Mouse (Mus musculus) neural tube, embryonic 15.5 days (tissue): Measurements from ENCODE around the gene Prdm8. TPM values are rescaled to one million over a fixed set of nuclear protein-coding genes. Genes with fewer than 3 reads are reported as not detected.

Experiments
- ATAC-seq: fragments of 200-750 bp; cut with Nextera tagmentation; 2 replicates; pipeline ENCODE4 v1.8.0; 2017; ENCODE audit warnings: mild to moderate bottlenecking, moderate TSS enrichment, moderate library complexity; ENCODE audit not compliant: low FRiP score
- H3K27ac ChIP-seq: fragments of 300-500 bp; sonication (generic); replicated peaks from 2 replicates; pipeline ENCODE4 v1.5.1; 2015; ENCODE audit warnings: mild to moderate bottlenecking, inconsistent platforms
- H3K27me3 ChIP-seq: fragments of 300-500 bp; sonication (generic); replicated peaks from 2 replicates; pipeline ENCODE4 v1.6.1; 2015; ENCODE audit warnings: inconsistent platforms
- H3K36me3 ChIP-seq: fragments of 300-500 bp; sonication (generic); 2 replicates; pipeline ENCODE4 v1.6.1; 2015; ENCODE audit warnings: inconsistent platforms
- H3K4me1 ChIP-seq: fragments of 300-500 bp; sonication (generic); 2 replicates; pipeline ENCODE4 v1.6.1; 2015; ENCODE audit warnings: inconsistent platforms
- H3K4me2 ChIP-seq: fragments of 300-500 bp; sonication (generic); 2 replicates; pipeline ENCODE4 v1.6.1; 2015; ENCODE audit warnings: inconsistent platforms, mild to moderate bottlenecking, moderate library complexity
- H3K4me3 ChIP-seq: fragments of 300-500 bp; sonication (generic); replicated peaks from 2 replicates; pipeline ENCODE4 v1.5.1; 2015; ENCODE audit warnings: mild to moderate bottlenecking, inconsistent platforms
- H3K9ac ChIP-seq: fragments of 300-500 bp; sonication (generic); replicated peaks from 2 replicates; pipeline ENCODE4 v1.6.1; 2015; ENCODE audit warnings: mild to moderate bottlenecking, inconsistent platforms
- H3K9me3 ChIP-seq: fragments of 300-500 bp; sonication (generic); replicated peaks from 2 replicates; pipeline ENCODE4 v1.6.1; 2016; ENCODE audit warnings: inconsistent platforms
- WGBS: fragments of 180-500 bp; shearing (Covaris S2); methylation state at CpG from one replicate; pipeline ENCODE4 v1.1.7; 2015; ENCODE audit warnings: mixed read lengths; 5-methylcytosine and 5-hydroxymethylcytosine counted together
- polyA plus RNA-seq: library from polyadenylated mRNA; unstranded; fragments of >200 nt; fragmentation: Nextera tagmentation; extraction: Ambion mirVana; gene quantifications from 2 replicates; pipeline ENCODE4 v1.2.1, GENCODE M21; 2015

Prdm8 gene
- polyA plus RNA-seq, 1 experiment from 2014 or later: 3.9 TPM

DNA sequence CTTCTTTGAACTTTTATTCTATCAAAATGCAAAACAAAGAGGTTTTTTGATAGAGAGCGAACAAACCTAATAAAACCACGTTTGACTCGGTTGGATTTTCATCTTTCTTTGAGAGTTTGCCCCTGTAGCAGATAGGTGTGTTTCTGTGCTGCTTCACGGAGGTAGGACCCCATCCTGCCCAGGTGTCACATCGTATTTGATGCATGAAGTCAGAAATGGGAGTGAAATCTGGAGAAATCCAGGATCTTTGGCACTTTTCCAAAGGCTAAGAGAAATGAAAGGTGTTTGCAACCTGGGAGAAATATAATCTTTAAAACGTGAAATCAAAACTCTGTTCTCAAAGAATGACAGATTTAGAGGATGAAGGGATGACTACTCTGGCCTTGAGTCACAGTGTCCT lies 71.5 kb downstream of the Prdm8 start:
- 90% methylated on average over 6 of the region's 6 CpGs for WGBS
- H3K9me3 ChIP-seq: no peaks in the 10 kb centered on the region
- no peak overlapping the region for H3K4me3 ChIP-seq
- no peaks in the 10 kb centered on the region for H3K4me1 ChIP-seq
- H3K27ac ChIP-seq: no peak overlapping the region
- H3K27me3 ChIP-seq: no peaks in the 10 kb centered on the region
- no peaks in the 10 kb centered on the region for H3K36me3 ChIP-seq
- ATAC-seq: no peak
- no peak overlapping the region for H3K4me2 ChIP-seq
- no peak overlapping the region for H3K9ac ChIP-seq

Other genes starting within 250 kb of the Prdm8 start
- 7.3 and 10.0 TPM in 2 replicates for gene Antxr2, start 136.2 kb upstream of the Prdm8 start, polyA plus RNA-seq
- 1.4 and 1.7 TPM in 2 replicates for gene Fgf5, start 87.0 kb downstream of the Prdm8 start, polyA plus RNA-seq
- gene Cfap299, start 162.1 kb downstream of the Prdm8 start, polyA plus RNA-seq: 0.83 and 1.9 TPM in 2 replicates